In genomic region chr15:36938511-36939150, GRCm38 (mm10) we compare ENCODE assay signal across 8 mouse cellular contexts.
DNase-seq lines count a peak whose midpoint lies in the region; ATAC-seq and TF ChIP-seq lines count a peak whose summit lies in the region.

No protein-coding gene starts in this region.

- no peak for TF ChIP-seq CTCF in heart, adult 2 months (IDR thresholded peaks at IDR 0.05)
- TF ChIP-seq CTCF in kidney, adult 2 months (conservative IDR thresholded peaks at IDR 0.05; ENCODE audit: insufficient read depth, insufficient read length, low read depth, low read length) = no peak

- H3K79me2 ChIP-seq in heart, adult 2 months (replicated peaks; ENCODE audit: control insufficient read depth, insufficient read depth, low read length) = no peaks in the 10 kb centered on the region

- 0 out of 2 replicates have a peak, but pooled peaks have one; percentile 38 for TF ChIP-seq EP300 in heart, adult 2 months (IDR thresholded peaks at IDR 0.05; ENCODE audit: insufficient read depth, low read depth, low read length)

- peak overlapping the region; percentile 84 for H3K4me2 ChIP-seq in limb, embryonic 11.5 days (ENCODE audit: low read depth, severe bottlenecking)
- peak overlapping the region; percentile 95 for H3K4me2 ChIP-seq in midbrain, embryonic 14.5 days (ENCODE audit: low read length)

- under 1% methylated on average over 57 of the region's 57 CpGs for WGBS in embryonic facial prominence, embryonic 10.5 days
- under 1% methylated on average over 57 of the region's 57 CpGs for WGBS in heart, adult 2 months
- WGBS in kidney, adult 2 months = under 1% methylated on average over 57 of the region's 57 CpGs
- WGBS in limb, embryonic 11.5 days = under 1% methylated on average over 51 of the region's 57 CpGs
- under 1% methylated on average over 48 of the region's 57 CpGs for WGBS in midbrain, embryonic 14.5 days

- TF ChIP-seq POLR2A in heart, adult 2 months (IDR thresholded peaks at IDR 0.05; ENCODE audit: insufficient read depth, low read depth, low read length) = peak; percentile 45; the same call in 1 of the 2 replicates
- no peak for TF ChIP-seq POLR2A in kidney, adult 2 months (IDR thresholded peaks at IDR 0.05; ENCODE audit: low read depth, low read length)

- H3K4me3 ChIP-seq in erythroblast, embryonic 14.5 days (replicated peaks) = peak overlapping the region; percentile 68
- peak overlapping the region; percentile 61 for H3K4me3 ChIP-seq in embryonic facial prominence, embryonic 10.5 days
- H3K4me3 ChIP-seq in heart, adult 2 months = peak overlapping the region; percentile 76
- peak overlapping the region; percentile 56 for H3K4me3 ChIP-seq in kidney, adult 2 months (ENCODE audit: insufficient read depth, low read depth, low read length)
- H3K4me3 ChIP-seq in limb, embryonic 11.5 days (ENCODE audit: low read depth, low read length) = peak overlapping the region; percentile 43
- H3K4me3 ChIP-seq in midbrain, embryonic 14.5 days (replicated peaks; ENCODE audit: low read depth, low read length) = peak overlapping the region; percentile 46

- H3K36me3 ChIP-seq in erythroblast, embryonic 14.5 days (ENCODE audit: control insufficient read depth) = no peaks in the 10 kb centered on the region
- H3K36me3 ChIP-seq in embryonic facial prominence, embryonic 10.5 days (replicated peaks) = no peaks in the 10 kb centered on the region
- H3K36me3 ChIP-seq in heart, adult 2 months (ENCODE audit: control insufficient read depth, insufficient read depth, low read length) = no peaks in the 10 kb centered on the region
- no peaks in the 10 kb centered on the region for H3K36me3 ChIP-seq in kidney, adult 2 months (ENCODE audit: control insufficient read depth, insufficient read depth, low read length)
- no peaks in the 10 kb centered on the region for H3K36me3 ChIP-seq in limb, embryonic 11.5 days (ENCODE audit: control insufficient read depth, insufficient read depth, low read length)
- H3K36me3 ChIP-seq in midbrain, embryonic 14.5 days (ENCODE audit: control insufficient read depth, insufficient read depth, low read length) = no peaks in the 10 kb centered on the region

- H3K27me3 ChIP-seq in erythroblast, embryonic 14.5 days (ENCODE audit: control insufficient read depth) = peaks cover 3% of the 10 kb centered on the region; the same call in 1 of the 2 replicates
- no peaks in the 10 kb centered on the region; the same call in 1 of the 2 replicates for H3K27me3 ChIP-seq in embryonic facial prominence, embryonic 10.5 days (replicated peaks; ENCODE audit: low read depth, poor library complexity, severe bottlenecking)
- H3K27me3 ChIP-seq in heart, adult 2 months (ENCODE audit: control insufficient read depth, insufficient read depth, low read length) = no peaks in the 10 kb centered on the region
- no peaks in the 10 kb centered on the region for H3K27me3 ChIP-seq in kidney, adult 2 months (replicated peaks; ENCODE audit: control insufficient read depth, insufficient read depth, low read length)
- no peaks in the 10 kb centered on the region for H3K27me3 ChIP-seq in limb, embryonic 11.5 days (ENCODE audit: control insufficient read depth, insufficient read depth, low read length)
- H3K27me3 ChIP-seq in midbrain, embryonic 14.5 days (ENCODE audit: control insufficient read depth, insufficient read depth, low read length) = no peaks in the 10 kb centered on the region

- peak overlapping the region; percentile 91 for H3K9ac ChIP-seq in heart, adult 2 months (ENCODE audit: low read depth, low read length)
- H3K9ac ChIP-seq in limb, embryonic 11.5 days (ENCODE audit: low read length) = peak overlapping the region; percentile 82
- peak overlapping the region; percentile 84 for H3K9ac ChIP-seq in midbrain, embryonic 14.5 days (replicated peaks; ENCODE audit: low read length)

- H3K27ac ChIP-seq in embryonic facial prominence, embryonic 10.5 days (replicated peaks) = peak overlapping the region; percentile 89
- peak overlapping the region; percentile 87 for H3K27ac ChIP-seq in heart, adult 2 months
- peak overlapping the region; percentile 87 for H3K27ac ChIP-seq in kidney, adult 2 months (ENCODE audit: insufficient read depth, low read depth, low read length)
- H3K27ac ChIP-seq in limb, embryonic 11.5 days (replicated peaks; ENCODE audit: low read depth, low read length) = peak overlapping the region; percentile 85
- H3K27ac ChIP-seq in midbrain, embryonic 14.5 days (replicated peaks; ENCODE audit: low read depth, low read length) = peak overlapping the region; percentile 99

- peak; percentile 92 for DNase-seq in embryonic facial prominence, embryonic 10.5 days (ENCODE audit: low spot score)
- peak; percentile 91 to 93 for DNase-seq in heart, adult 2 months
- DNase-seq in kidney, adult 2 months = peak; percentile 95
- DNase-seq in limb, embryonic 11.5 days (ENCODE audit: low spot score) = peak; percentile 86
- DNase-seq in midbrain, embryonic 14.5 days = peak; percentile 97
- peak; percentile 48 for DNase-seq in spleen, adult 12 weeks (ENCODE audit: low spot score)

- no peak for ATAC-seq in erythroblast, adult 5-6 weeks (replicated peaks; ENCODE audit: low FRiP score, poor library complexity, severe bottlenecking)
- peak; percentile 89 for ATAC-seq in limb, embryonic 11.5 days (ENCODE audit: insufficient number of reproducible peaks, low FRiP score, low TSS enrichment, low read depth)
- peak; percentile 95 for ATAC-seq in midbrain, embryonic 14.5 days (ENCODE audit: low FRiP score, low TSS enrichment)

- intact Hi-C loops in heart, adult 2 months (cut with DNase I) = loop anchor here (2.0 to 5.0 kb wide), 3 partner anchors 66 to 144 kb away; partner anchors contain the start of gene Zfp706

- H3K4me1 ChIP-seq in erythroblast, embryonic 14.5 days (ENCODE audit: control insufficient read depth) = peaks cover 25% of the 10 kb centered on the region
- peaks cover 39% of the 10 kb centered on the region for H3K4me1 ChIP-seq in embryonic facial prominence, embryonic 10.5 days
- H3K4me1 ChIP-seq in heart, adult 2 months (ENCODE audit: control insufficient read depth, insufficient read depth, low read length) = peaks cover 3% of the 10 kb centered on the region
- peaks cover 12% of the 10 kb centered on the region; the same call in 1 of the 2 replicates for H3K4me1 ChIP-seq in kidney, adult 2 months (ENCODE audit: control insufficient read depth, insufficient read depth, low read length)
- H3K4me1 ChIP-seq in limb, embryonic 11.5 days (ENCODE audit: control insufficient read depth, insufficient read depth, low read length) = peaks cover 15% of the 10 kb centered on the region
- peaks cover 23% of the 10 kb centered on the region for H3K4me1 ChIP-seq in midbrain, embryonic 14.5 days (ENCODE audit: control insufficient read depth, insufficient read depth, low read length)

- no peaks in the 10 kb centered on the region for H3K9me3 ChIP-seq in erythroblast, embryonic 14.5 days (ENCODE audit: control insufficient read depth, low read length)
- H3K9me3 ChIP-seq in embryonic facial prominence, embryonic 10.5 days = no peaks in the 10 kb centered on the region
- no peaks in the 10 kb centered on the region for H3K9me3 ChIP-seq in limb, embryonic 11.5 days (ENCODE audit: control insufficient read depth, low read length)
- no peaks in the 10 kb centered on the region for H3K9me3 ChIP-seq in midbrain, embryonic 14.5 days (ENCODE audit: control insufficient read depth, low read length)
